Mouse (Mus musculus): ENCODE measurements around the gene Rnf40.

GRCm38 (mm10) chr7:127616336-127616735 lies 27.8 kb downstream of the Rnf40 start:
- no peak for TF ChIP-seq CTCF (IDR thresholded peaks at IDR 0.05; ENCODE audit: insufficient read depth, low read length)
- no peak for TF ChIP-seq POLR2A (IDR thresholded peaks at IDR 0.05; ENCODE audit: borderline replicate concordance, extremely low read depth, low read depth, low read length)
